Mouse (Mus musculus) lung, embryonic 14.5 days (tissue): ENCODE data around the gene Srr. TPM values are rescaled to one million over a fixed set of nuclear protein-coding genes. Genes with fewer than 3 reads are reported as not detected.

Experiments used
- ATAC-seq: fragments of 200-750 bp; cut with Nextera tagmentation; 2 replicates; pipeline ENCODE4 v1.8.0; 2017; ENCODE audit warnings: mild to moderate bottlenecking, moderate TSS enrichment, moderate library complexity; ENCODE audit not compliant: insufficient read depth
- DNase-seq: peaks from one replicate; pipeline ENCODE4 v3.0.0-alpha.2; 2015
- H3K27ac ChIP-seq: fragments of 300-500 bp; sonication (generic); 2 replicates; pipeline ENCODE4 v1.5.1; 2014; ENCODE audit warnings: low read depth, mild to moderate bottlenecking, moderate library complexity
- H3K27me3 ChIP-seq: fragments of 300-500 bp; sonication (generic); 2 replicates; pipeline ENCODE4 v1.6.1; 2014; ENCODE audit warnings: low read length, control low read depth; ENCODE audit not compliant: insufficient read depth
- H3K36me3 ChIP-seq: fragments of 300-500 bp; sonication (generic); 2 replicates; pipeline ENCODE4 v1.6.1; 2014; ENCODE audit warnings: control low read depth; ENCODE audit not compliant: insufficient read depth
- H3K4me1 ChIP-seq: fragments of 300-500 bp; sonication (generic); 2 replicates; pipeline ENCODE4 v1.6.1; 2014; ENCODE audit warnings: antibody characterized with exemption, control low read depth; ENCODE audit not compliant: insufficient read depth
- H3K4me2 ChIP-seq: fragments of 300-500 bp; sonication (generic); 2 replicates; pipeline ENCODE4 v1.6.1; 2014; ENCODE audit warnings: mild to moderate bottlenecking
- H3K4me3 ChIP-seq: fragments of 300-500 bp; sonication (generic); 2 replicates; pipeline ENCODE4 v1.5.1; 2014; ENCODE audit warnings: low read depth, low read length
- H3K9ac ChIP-seq: fragments of 300-500 bp; sonication (generic); 2 replicates; pipeline ENCODE4 v1.6.1; 2014
- H3K9me3 ChIP-seq: fragments of 300-500 bp; sonication (generic); 2 replicates; pipeline ENCODE4 v1.6.1; 2016; ENCODE audit warnings: low read depth, low read length, control low read depth
- CTCF ChIP-seq: IDR thresholded peaks from 2 replicates; pipeline ENCODE4 v1.5.1; 2016; ENCODE audit warnings: antibody characterized with exemption, low read depth
- WGBS: fragments of 180-500 bp; shearing (Covaris S2); extraction: QIAGEN DNeasy Blood & Tissue Kit; methylation state at CpG from one replicate; pipeline ENCODE4 v1.1.7; 2014; 5-methylcytosine and 5-hydroxymethylcytosine counted together
- polyA plus RNA-seq: library from polyadenylated mRNA; unstranded; fragments of >200 nt; fragmentation: Nextera tagmentation; extraction: Ambion mirVana; gene quantifications from 2 replicates; pipeline ENCODE4 v1.2.1, GENCODE M21; 2014

Srr gene
- polyA plus RNA-seq, 1 experiment from 2014 or later, result 23.6 TPM

GRCm38 (mm10) chr11:74895980-74896900 lies 29.5 kb downstream of the Srr start:
- DNase-seq (peak; percentile 49), ATAC-seq (peak; percentile 44)
- H3K4me1 ChIP-seq, result no peaks in the 10 kb centered on the region
- no peaks in the 10 kb centered on the region for H3K27me3 ChIP-seq
- peak overlapping the region; percentile 81 for H3K27ac ChIP-seq
- H3K36me3 ChIP-seq, result peaks cover 20% of the 10 kb centered on the region
- no peaks in the 10 kb centered on the region for H3K9me3 ChIP-seq
- H3K4me3 ChIP-seq, result peak overlapping the region; percentile 73
- WGBS, result 1% methylated on average over 54 of the region's 55 CpGs
- peak; percentile 50 for TF ChIP-seq CTCF
- H3K4me2 ChIP-seq, result peak overlapping the region; percentile 98
- peak overlapping the region; percentile 72 for H3K9ac ChIP-seq

DNA sequence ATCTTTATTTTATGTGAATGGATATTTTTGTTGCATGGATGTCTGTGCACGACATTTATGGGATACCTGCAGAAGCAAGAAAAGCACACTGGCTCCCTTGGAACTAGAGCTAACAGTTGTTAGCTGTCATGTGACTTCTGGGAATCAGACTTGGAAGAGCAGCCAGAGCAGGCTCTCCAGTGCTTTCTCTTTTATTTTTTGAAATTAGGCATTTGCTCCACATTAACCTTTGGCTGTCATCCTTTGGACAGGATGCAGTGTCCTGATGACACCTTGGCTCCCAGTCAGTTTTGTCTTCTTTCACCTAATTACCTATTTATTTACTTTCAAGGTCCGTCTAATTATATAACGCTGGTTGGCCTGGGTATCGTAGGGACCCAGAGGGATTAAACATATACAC lies 31.1 kb downstream of the Srr start:
- Histone ChIP-seq H3K27ac (no peak overlapping the region), H3K9ac (no peak overlapping the region), H3K4me1 (no peaks in the 10 kb centered on the region), H3K36me3 (peaks cover 4% of the 10 kb centered on the region), H3K27me3 (no peaks in the 10 kb centered on the region), H3K9me3 (no peaks in the 10 kb centered on the region), H3K4me2 (no peak overlapping the region), H3K4me3 (no peak overlapping the region)
- ATAC-seq, result no peak
- TF ChIP-seq CTCF, result no peak
- 62% methylated on average over 4 of the region's 4 CpGs for WGBS
- DNase-seq, result no peak

GRCm38 (mm10) chr11:74883098-74883497 lies 42.6 kb downstream of the Srr start:
- H3K36me3 ChIP-seq, result no peaks in the 10 kb centered on the region
- H3K4me3 ChIP-seq, result no peak overlapping the region
- DNase-seq, result no peak
- no peak for TF ChIP-seq CTCF
- no peaks in the 10 kb centered on the region for H3K4me1 ChIP-seq
- no peak overlapping the region for H3K27ac ChIP-seq
- no peaks in the 10 kb centered on the region for H3K9me3 ChIP-seq
- ATAC-seq, result no peak
- H3K4me2 ChIP-seq, result no peak overlapping the region
- H3K27me3 ChIP-seq, result no peaks in the 10 kb centered on the region
- H3K9ac ChIP-seq, result no peak overlapping the region
- WGBS, result 94% methylated on average over 10 of the region's 10 CpGs

DNA sequence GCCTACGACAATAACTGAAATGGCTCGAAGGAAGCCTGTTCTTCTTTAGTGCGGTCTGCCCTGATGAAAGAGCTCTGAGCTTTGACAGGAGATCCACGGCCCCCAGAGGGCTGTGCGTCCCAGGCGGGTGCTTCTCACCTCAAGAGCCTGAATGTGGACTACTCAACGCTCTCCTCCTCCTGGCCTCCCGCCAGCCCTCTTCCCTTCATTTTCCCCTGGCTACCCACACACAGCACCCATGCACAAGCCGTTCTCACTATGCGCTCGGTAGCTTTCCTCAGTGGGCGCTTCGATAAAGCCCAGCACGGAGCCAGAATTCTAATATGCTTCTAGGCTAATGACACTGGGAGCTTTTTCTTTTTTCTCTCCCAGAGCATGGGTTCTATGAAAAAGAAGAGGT lies 43.8 kb downstream of the Srr start:
- H3K27ac ChIP-seq, result no peak overlapping the region
- 53% methylated on average over 14 of the region's 14 CpGs for WGBS
- H3K36me3 ChIP-seq, result no peaks in the 10 kb centered on the region
- no peak for TF ChIP-seq CTCF
- H3K27me3 ChIP-seq, result no peaks in the 10 kb centered on the region
- H3K9ac ChIP-seq, result no peak overlapping the region
- DNase-seq (no peak), ATAC-seq (no peak)
- H3K4me3 ChIP-seq, result no peak overlapping the region
- no peak overlapping the region for H3K4me2 ChIP-seq
- no peaks in the 10 kb centered on the region for H3K4me1 ChIP-seq
- H3K9me3 ChIP-seq, result no peaks in the 10 kb centered on the region

DNA sequence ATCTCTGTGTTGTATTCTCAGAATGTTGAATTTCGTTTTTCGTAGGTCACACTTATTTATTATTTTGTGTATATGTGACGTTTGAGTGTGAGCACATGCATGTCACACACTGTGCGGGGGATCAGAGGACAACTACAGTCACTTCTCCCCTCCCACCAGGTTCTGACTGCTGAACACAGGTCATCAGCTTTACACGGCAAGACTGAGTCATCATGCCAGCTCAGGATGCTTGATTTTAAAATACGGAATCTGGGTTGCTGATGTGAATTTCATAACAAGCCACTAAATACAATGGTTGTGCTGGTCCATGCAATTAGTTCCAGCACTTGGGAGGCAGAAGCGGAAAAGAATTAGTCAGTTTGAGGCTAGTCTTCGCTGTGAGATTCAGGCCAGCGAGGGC lies 44.7 kb downstream of the Srr start:
- DNase-seq (no peak), ATAC-seq (no peak)
- no peak overlapping the region for H3K4me2 ChIP-seq
- no peak overlapping the region for H3K27ac ChIP-seq
- H3K27me3 ChIP-seq, result no peaks in the 10 kb centered on the region
- no peak overlapping the region for H3K4me3 ChIP-seq
- no peaks in the 10 kb centered on the region for H3K36me3 ChIP-seq
- no peak for TF ChIP-seq CTCF
- no peaks in the 10 kb centered on the region for H3K4me1 ChIP-seq
- 72% methylated on average over 9 of the region's 9 CpGs for WGBS
- no peak overlapping the region for H3K9ac ChIP-seq
- no peaks in the 10 kb centered on the region for H3K9me3 ChIP-seq

DNA sequence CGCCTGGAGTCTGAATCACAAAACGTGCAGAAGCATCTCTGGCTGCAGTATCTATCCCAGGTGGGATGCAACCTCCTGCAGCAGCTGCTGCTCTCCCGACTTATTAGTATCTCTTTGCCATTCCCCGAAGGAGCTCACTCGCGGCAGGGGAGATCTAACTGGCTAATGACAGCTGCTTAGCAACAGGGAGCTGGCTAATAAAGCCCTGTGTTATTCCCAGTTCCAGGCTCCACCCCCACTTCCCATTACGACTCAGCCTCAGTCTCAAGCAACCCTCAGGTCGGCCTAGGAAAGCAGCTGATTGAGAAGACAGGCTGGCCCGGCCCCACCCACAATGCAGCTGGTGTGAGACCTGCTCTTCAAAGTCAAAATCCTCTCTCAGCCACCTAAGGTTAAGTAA lies 48.9 kb downstream of the Srr start:
- WGBS, result 2% methylated on average over 9 of the region's 9 CpGs
- Histone ChIP-seq H3K27me3 (no peaks in the 10 kb centered on the region), H3K4me3 (no peak overlapping the region), H3K4me2 (no peak overlapping the region), H3K36me3 (no peaks in the 10 kb centered on the region), H3K4me1 (no peaks in the 10 kb centered on the region), H3K27ac (no peak overlapping the region), H3K9me3 (no peaks in the 10 kb centered on the region), H3K9ac (no peak overlapping the region)
- peak; percentile 68 for DNase-seq
- ATAC-seq, result peak; percentile 62
- no peak for TF ChIP-seq CTCF

DNA sequence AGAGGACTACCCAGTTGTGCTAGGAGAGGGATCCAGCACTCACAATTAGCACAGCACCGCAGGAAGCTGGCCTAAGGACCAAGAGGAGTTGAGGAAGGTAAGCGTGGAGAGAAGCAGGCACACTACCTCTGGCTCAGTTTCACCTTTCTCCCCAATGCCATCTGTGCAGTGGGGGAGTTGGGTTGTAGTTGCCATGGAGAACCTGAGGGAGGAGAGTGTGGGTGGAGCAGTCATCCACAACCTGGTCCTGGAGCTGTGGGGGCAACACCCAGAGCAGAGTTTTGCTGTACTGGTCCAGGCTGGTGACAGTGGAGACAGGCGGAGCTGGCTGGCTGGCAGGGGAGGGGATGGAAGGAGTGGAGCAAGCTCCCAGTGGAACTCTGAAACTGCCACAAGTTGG lies 51.1 kb downstream of the Srr start:
- no peak overlapping the region for H3K4me3 ChIP-seq
- peaks cover 4% of the 10 kb centered on the region; the same call in 1 of the 2 replicates for H3K4me1 ChIP-seq
- H3K27ac ChIP-seq, result no peak overlapping the region
- ATAC-seq (no peak), DNase-seq (no peak)
- H3K27me3 ChIP-seq, result no peaks in the 10 kb centered on the region
- no peaks in the 10 kb centered on the region for H3K36me3 ChIP-seq
- TF ChIP-seq CTCF, result no peak
- H3K4me2 ChIP-seq, result no peak overlapping the region
- no peaks in the 10 kb centered on the region for H3K9me3 ChIP-seq
- H3K9ac ChIP-seq, result no peak overlapping the region
- 66% methylated on average over 3 of the region's 3 CpGs for WGBS
